Mouse (Mus musculus): ENCODE data around the gene Zdhhc14. TPM values are rescaled to one million over a fixed set of nuclear protein-coding genes. Genes with fewer than 3 reads are reported as not detected.

The Zdhhc14 gene
- polyA plus RNA-seq, 1 experiment = 2.9 TPM

GRCm38 (mm10) chr17:5567943-5568342 lies 75.6 kb downstream of the Zdhhc14 start:
- no peaks in the 10 kb centered on the region for H3K36me3 ChIP-seq (ENCODE audit: control insufficient read depth, insufficient read depth, low read length)
- H3K4me3 ChIP-seq (ENCODE audit: low read depth, low read length) = no peak overlapping the region
- no peaks in the 10 kb centered on the region for H3K27me3 ChIP-seq (ENCODE audit: control insufficient read depth, insufficient read depth, low read length)
- no peak overlapping the region for H3K27ac ChIP-seq (ENCODE audit: insufficient read depth, low read depth, low read length)
- TF ChIP-seq CTCF (IDR thresholded peaks at IDR 0.05; ENCODE audit: extremely low read depth, insufficient read length, insufficient replicate concordance, low read depth, low read length) (no peak), POLR2A (IDR thresholded peaks at IDR 0.05; ENCODE audit: low read depth, low read length) (no peak)
- WGBS = 60% methylated on average over 5 of the region's 5 CpGs
- H3K4me1 ChIP-seq (ENCODE audit: control insufficient read depth, insufficient read depth, insufficient read length, low read length) = peaks cover 31% of the 10 kb centered on the region; the same call in 1 of the 2 replicates

DNA sequence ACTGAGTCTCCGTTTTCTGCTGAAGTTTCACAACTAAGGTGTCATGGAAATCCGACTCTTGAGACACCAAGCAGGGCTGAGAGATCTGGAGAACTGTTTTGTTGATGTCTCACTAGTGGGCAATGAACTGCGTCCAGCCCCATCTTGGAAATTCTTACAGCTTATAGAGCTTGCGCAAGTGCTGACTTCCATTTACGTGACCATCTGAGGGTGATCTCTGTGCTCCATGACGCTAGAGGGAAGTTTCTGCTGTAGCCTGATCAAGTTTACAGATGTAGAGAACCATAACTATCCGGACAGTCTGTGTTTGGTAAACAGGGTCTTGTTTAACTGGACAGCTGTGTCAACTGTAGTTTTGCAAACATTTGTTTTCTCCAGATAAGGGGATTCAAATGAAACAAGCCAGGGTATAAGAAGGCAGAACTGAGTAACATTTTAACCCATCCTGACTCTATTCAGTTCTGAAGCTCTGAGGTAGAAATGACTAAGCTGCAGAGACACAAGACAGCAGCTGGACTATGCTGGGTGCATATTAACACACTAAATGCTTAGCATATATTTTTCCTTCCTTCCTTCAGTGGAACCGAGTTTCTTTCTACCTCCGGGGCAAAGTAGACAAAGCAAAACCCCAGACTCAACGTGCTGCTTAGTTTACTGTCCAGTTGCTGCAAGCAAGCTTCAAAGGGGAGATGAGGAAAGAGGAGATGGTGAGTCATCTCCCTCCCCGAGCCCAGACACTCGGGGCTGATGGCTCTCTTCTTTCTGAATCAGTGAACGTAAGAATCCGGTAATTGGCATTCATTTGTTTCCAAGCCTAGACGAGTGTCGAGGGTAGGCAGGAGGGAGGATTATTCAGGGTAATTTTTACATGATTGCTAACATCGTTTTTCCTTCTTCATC lies 77.0 kb downstream of the Zdhhc14 start:
- 72% methylated on average over 17 of the region's 17 CpGs for WGBS
- no peak overlapping the region for H3K4me3 ChIP-seq (ENCODE audit: low read depth, low read length)
- no peaks in the 10 kb centered on the region for H3K36me3 ChIP-seq (ENCODE audit: control insufficient read depth, insufficient read depth, low read length)
- peaks cover 37% of the 10 kb centered on the region; the same call in 1 of the 2 replicates for H3K4me1 ChIP-seq (ENCODE audit: control insufficient read depth, insufficient read depth, insufficient read length, low read length)
- no peak for TF ChIP-seq CTCF (IDR thresholded peaks at IDR 0.05; ENCODE audit: extremely low read depth, insufficient read length, insufficient replicate concordance, low read depth, low read length)
- TF ChIP-seq POLR2A (IDR thresholded peaks at IDR 0.05; ENCODE audit: low read depth, low read length) = no peak
- no peaks in the 10 kb centered on the region for H3K27me3 ChIP-seq (ENCODE audit: control insufficient read depth, insufficient read depth, low read length)
- peak overlapping the region; percentile 71 for H3K27ac ChIP-seq (ENCODE audit: insufficient read depth, low read depth, low read length)

DNA sequence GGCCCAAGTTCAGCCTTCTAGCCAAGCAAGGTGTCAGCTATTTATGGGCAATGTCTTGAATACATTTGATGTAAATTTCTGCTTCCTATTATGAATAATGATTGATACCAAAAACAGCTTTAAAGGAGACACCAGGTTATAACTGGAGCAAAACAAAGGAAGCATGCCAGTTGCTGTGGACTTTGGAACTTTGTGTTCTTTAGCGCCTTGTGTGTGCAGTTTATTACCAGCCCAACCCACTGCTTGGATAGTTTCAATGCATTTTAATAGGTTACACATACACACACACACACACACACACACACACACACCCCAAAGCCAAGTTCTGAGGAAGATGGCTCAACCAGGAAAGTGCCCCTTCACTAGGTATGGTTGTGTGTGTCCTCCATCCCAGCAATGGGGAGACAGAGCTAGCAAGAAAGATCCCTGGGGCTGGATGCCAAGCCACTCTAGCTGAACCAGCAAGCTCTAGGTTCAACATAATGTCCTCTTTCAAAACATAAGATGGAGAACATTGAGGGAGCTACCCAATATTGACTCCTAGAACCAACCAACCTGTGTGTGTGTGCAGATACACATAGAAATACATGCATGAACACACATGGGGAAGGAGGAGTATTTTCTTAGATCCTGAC lies 79.9 kb downstream of the Zdhhc14 start:
- no peaks in the 10 kb centered on the region for H3K36me3 ChIP-seq (ENCODE audit: control insufficient read depth, insufficient read depth, low read length)
- no peak for TF ChIP-seq CTCF (IDR thresholded peaks at IDR 0.05; ENCODE audit: extremely low read depth, insufficient read length, insufficient replicate concordance, low read depth, low read length)
- WGBS = 29% methylated on average over 1 of the region's 1 CpGs
- peaks cover 30% of the 10 kb centered on the region; the same call in 1 of the 2 replicates for H3K4me1 ChIP-seq (ENCODE audit: control insufficient read depth, insufficient read depth, insufficient read length, low read length)
- no peak overlapping the region for H3K4me3 ChIP-seq (ENCODE audit: low read depth, low read length)
- no peaks in the 10 kb centered on the region for H3K27me3 ChIP-seq (ENCODE audit: control insufficient read depth, insufficient read depth, low read length)
- H3K27ac ChIP-seq (ENCODE audit: insufficient read depth, low read depth, low read length) = peak overlapping the region; percentile 36

DNA sequence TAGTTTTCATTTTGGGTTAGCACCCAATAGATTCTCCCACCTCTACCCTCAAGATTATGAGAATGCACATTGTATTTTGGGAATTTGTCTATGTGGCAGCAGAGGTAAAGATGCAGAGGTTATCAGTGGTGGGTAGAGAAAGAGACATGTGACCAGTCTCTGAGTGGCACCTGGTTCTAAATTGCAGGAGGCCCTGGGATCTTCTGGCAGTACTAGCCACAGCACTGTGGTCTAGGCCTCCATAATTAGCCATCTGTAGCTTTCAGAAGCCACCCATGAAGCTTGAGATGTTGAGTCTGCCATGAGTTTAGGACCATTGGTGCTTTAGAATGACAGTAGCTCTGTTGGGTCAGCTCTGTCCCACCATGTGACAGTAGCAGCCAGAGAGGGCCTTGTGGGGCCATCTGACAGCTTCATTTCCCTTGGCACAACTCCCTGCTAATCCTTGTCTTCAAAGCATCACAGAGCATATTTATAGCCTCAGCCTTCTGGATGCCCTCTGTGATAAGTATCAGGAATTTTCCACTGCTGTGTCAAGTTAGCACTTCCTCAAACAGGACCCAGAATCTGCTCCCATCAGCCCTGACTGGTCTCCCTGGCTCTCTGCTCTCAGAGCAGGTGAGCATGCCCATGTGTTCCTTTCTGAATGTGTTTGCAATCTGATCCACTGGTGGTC lies 80.5 kb downstream of the Zdhhc14 start:
- Histone ChIP-seq H3K27me3 (ENCODE audit: control insufficient read depth, insufficient read depth, low read length) (no peaks in the 10 kb centered on the region), H3K4me3 (ENCODE audit: low read depth, low read length) (no peak overlapping the region), H3K27ac (ENCODE audit: insufficient read depth, low read depth, low read length) (peak overlapping the region; percentile 61), H3K4me1 (ENCODE audit: control insufficient read depth, insufficient read depth, insufficient read length, low read length) (peaks cover 27% of the 10 kb centered on the region; the same call in 1 of the 2 replicates), H3K36me3 (ENCODE audit: control insufficient read depth, insufficient read depth, low read length) (no peaks in the 10 kb centered on the region)
- TF ChIP-seq POLR2A (IDR thresholded peaks at IDR 0.05; ENCODE audit: low read depth, low read length) = no peak
- no peak for TF ChIP-seq CTCF (IDR thresholded peaks at IDR 0.05; ENCODE audit: extremely low read depth, insufficient read length, insufficient replicate concordance, low read depth, low read length)

GRCm38 (mm10) chr17:5574672-5575071 lies 82.3 kb downstream of the Zdhhc14 start:
- TF ChIP-seq CTCF (IDR thresholded peaks at IDR 0.05; ENCODE audit: extremely low read depth, insufficient read length, insufficient replicate concordance, low read depth, low read length) (no peak), POLR2A (IDR thresholded peaks at IDR 0.05; ENCODE audit: low read depth, low read length) (no peak)

GRCm38 (mm10) chr17:5575518-5575917 lies 83.2 kb downstream of the Zdhhc14 start:
- TF ChIP-seq POLR2A (IDR thresholded peaks at IDR 0.05; ENCODE audit: low read depth, low read length) (no peak), CTCF (IDR thresholded peaks at IDR 0.05; ENCODE audit: extremely low read depth, insufficient read length, insufficient replicate concordance, low read depth, low read length) (no peak)
- Histone ChIP-seq H3K4me3 (ENCODE audit: low read depth, low read length) (no peak overlapping the region), H3K36me3 (ENCODE audit: control insufficient read depth, insufficient read depth, low read length) (no peaks in the 10 kb centered on the region), H3K27ac (ENCODE audit: insufficient read depth, low read depth, low read length) (no peak overlapping the region), H3K4me1 (ENCODE audit: control insufficient read depth, insufficient read depth, insufficient read length, low read length) (peaks cover 24% of the 10 kb centered on the region; the same call in 1 of the 2 replicates), H3K27me3 (ENCODE audit: control insufficient read depth, insufficient read depth, low read length) (no peaks in the 10 kb centered on the region)
- 53% methylated on average over 4 of the region's 4 CpGs for WGBS

More at GRCm38 (mm10) chr17:5574672-5575071, 82.3 kb downstream of the Zdhhc14 start:
- Histone ChIP-seq H3K27me3 (ENCODE audit: control insufficient read depth, insufficient read depth, low read length) (no peaks in the 10 kb centered on the region), H3K4me1 (ENCODE audit: control insufficient read depth, insufficient read depth, insufficient read length, low read length) (peaks cover 24% of the 10 kb centered on the region; the same call in 1 of the 2 replicates), H3K4me3 (ENCODE audit: low read depth, low read length) (no peak overlapping the region), H3K27ac (ENCODE audit: insufficient read depth, low read depth, low read length) (peak overlapping the region; percentile 4; the same call in 1 of the 2 replicates), H3K36me3 (ENCODE audit: control insufficient read depth, insufficient read depth, low read length) (no peaks in the 10 kb centered on the region)
- WGBS = 75% methylated on average over 5 of the region's 5 CpGs

Measured in small intestine, adult 2 months (tissue).